Mouse (Mus musculus) lung, postnatal 0 days (tissue): ENCODE measurements around the gene Cep89.

Experiments
- CTCF ChIP-seq: IDR thresholded peaks from 2 replicates; pipeline ENCODE4 v1.5.1; 2016; ENCODE audit warnings: antibody characterized with exemption, mild to moderate bottlenecking
- EP300 ChIP-seq: IDR thresholded peaks from 2 replicates; pipeline ENCODE4 v1.6.1; 2016; ENCODE audit warnings: antibody characterized with exemption, mild to moderate bottlenecking, control low read depth

- TF ChIP-seq EP300: no peak
- no peak for TF ChIP-seq CTCF
Measured at GRCm38 (mm10) chr7:35447996-35448846, 51.4 kb downstream of the Cep89 start, which contains the start of gene Slc7a9.
